Mouse (Mus musculus) thymus, adult 2 months (tissue): ENCODE measurements at regions not wholly inside any gene's neighbourhood (a gene's known extent, or its start where the extent isn't known, plus 50 kb on each side); places are given as distances from the start of the nearest gene placed in this dataset.

ENCODE experiments used
- DNase-seq: peaks from one replicate; pipeline ENCODE4 v3.0.0; 2021
- H3K27ac ChIP-seq: fragments of 200-500 bp; 2 replicates; pipeline ENCODE4 v1.5.1; 2012; ENCODE audit warnings: low read length, control low read depth; ENCODE audit not compliant: control insufficient read depth, insufficient read depth
- H3K27me3 ChIP-seq: fragments of 200-500 bp; 2 replicates; pipeline ENCODE4 v1.6.1; 2012; ENCODE audit warnings: mild to moderate bottlenecking, low read length, moderate library complexity, mixed read lengths; ENCODE audit not compliant: control insufficient read depth, insufficient read depth
- H3K36me3 ChIP-seq: fragments of 200-500 bp; 2 replicates; pipeline ENCODE4 v1.6.1; 2012; ENCODE audit warnings: mild to moderate bottlenecking, low read length, moderate library complexity; ENCODE audit not compliant: control insufficient read depth, insufficient read depth
- H3K4me1 ChIP-seq: fragments of 200-500 bp; replicated peaks from 2 replicates; pipeline ENCODE4 v1.6.1; 2012; ENCODE audit warnings: low read length; ENCODE audit not compliant: control insufficient read depth, insufficient read depth
- H3K4me3 ChIP-seq: fragments of 200-500 bp; 2 replicates; pipeline ENCODE4 v1.5.1; 2012; ENCODE audit warnings: mild to moderate bottlenecking, low read length, control low read depth, moderate library complexity; ENCODE audit not compliant: control insufficient read depth, insufficient read depth
- CTCF ChIP-seq: fragments of 200-500 bp; IDR thresholded peaks from 2 replicates; pipeline ENCODE4 v1.5.1; 2012; ENCODE audit warnings: mild to moderate bottlenecking, control low read depth, low read length, moderate library complexity, borderline replicate concordance; ENCODE audit not compliant: control insufficient read depth, poor library complexity, insufficient read depth; ENCODE audit errors: extremely low read depth
- POLR2A ChIP-seq: fragments of 200-500 bp; IDR thresholded peaks from 2 replicates; pipeline ENCODE4 v1.6.1; 2012; ENCODE audit warnings: mild to moderate bottlenecking, low read length, control low read depth, moderate library complexity; ENCODE audit not compliant: control insufficient read depth, poor library complexity, insufficient read depth; ENCODE audit errors: extremely low read depth
- WGBS: fragments of 180-500 bp; shearing (Covaris S2); methylation state at CpG from one replicate; pipeline ENCODE4 v1.1.7; 2018; 5-methylcytosine and 5-hydroxymethylcytosine counted together

DNA sequence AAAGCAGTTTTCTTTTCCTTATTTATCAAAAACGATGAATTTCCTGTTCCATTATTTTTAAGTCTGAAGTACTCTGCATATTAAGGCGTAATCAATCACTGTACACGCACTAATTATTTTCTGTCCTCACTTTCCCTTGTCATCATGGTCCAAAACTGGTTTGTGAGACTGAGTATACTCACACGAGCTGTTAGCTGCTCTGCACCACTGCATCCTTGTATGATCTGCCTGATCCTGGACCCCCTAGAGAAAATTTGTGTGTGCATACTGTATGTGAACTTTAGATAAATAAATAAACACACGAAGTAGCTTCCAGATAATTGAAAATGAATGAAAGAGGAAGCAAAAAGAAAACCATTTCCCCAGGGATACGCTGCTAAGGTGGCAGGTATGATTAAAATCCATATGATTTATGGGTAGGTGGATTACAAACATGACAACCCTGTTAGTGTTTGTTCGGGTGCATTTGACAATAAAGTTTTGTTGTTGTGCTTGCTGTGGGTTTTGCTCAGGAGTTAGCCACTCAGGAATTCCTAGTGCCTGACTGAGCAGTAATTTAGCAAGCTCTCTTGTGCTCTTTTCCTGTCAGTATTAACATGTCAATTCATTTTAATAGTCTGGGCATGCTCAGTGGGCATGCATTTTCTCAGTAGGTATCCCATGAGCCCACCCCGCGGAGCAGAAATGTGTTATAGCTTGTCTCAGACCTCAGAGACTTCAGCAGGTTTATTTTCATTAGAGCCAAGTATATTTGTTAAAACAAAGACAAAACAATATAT is 666.6 kb upstream of the Zeb2 start:
- H3K36me3 ChIP-seq = no peaks in the 10 kb centered on the region
- WGBS = 89% methylated on average over 9 of the region's 9 CpGs
- no peaks in the 10 kb centered on the region for H3K27me3 ChIP-seq
- TF ChIP-seq CTCF = no peak
- TF ChIP-seq POLR2A = no peak
- no peak overlapping the region for H3K4me3 ChIP-seq
- H3K4me1 ChIP-seq = no peaks in the 10 kb centered on the region
- no peak overlapping the region for H3K27ac ChIP-seq
- no peak for DNase-seq

DNA sequence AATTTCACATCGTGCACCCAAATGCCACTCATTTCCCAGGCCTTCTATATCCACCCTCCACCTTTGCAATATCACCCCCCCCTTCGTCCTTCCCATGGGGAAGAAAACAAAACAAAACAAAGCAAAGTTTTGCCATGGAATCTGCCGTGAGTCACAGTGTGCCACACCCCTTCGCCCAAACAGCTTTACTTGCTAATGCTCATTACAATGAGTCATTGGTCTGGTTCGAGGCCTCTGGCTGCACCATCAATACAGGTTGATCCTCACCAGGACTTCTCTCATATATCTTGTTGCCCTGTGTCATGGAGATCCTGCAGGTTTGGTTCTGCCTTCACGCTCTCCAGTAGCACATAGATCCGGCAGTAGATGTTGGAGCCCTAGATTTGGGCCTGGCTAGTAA is 660.3 kb upstream of the Zeb2 start:
- Histone ChIP-seq H3K36me3 (no peaks in the 10 kb centered on the region), H3K27me3 (no peaks in the 10 kb centered on the region), H3K4me3 (no peak overlapping the region), H3K27ac (no peak overlapping the region), H3K4me1 (no peaks in the 10 kb centered on the region)
- no peak for DNase-seq
- TF ChIP-seq POLR2A (no peak), CTCF (no peak)
- WGBS = 96% methylated on average over 7 of the region's 7 CpGs

DNA sequence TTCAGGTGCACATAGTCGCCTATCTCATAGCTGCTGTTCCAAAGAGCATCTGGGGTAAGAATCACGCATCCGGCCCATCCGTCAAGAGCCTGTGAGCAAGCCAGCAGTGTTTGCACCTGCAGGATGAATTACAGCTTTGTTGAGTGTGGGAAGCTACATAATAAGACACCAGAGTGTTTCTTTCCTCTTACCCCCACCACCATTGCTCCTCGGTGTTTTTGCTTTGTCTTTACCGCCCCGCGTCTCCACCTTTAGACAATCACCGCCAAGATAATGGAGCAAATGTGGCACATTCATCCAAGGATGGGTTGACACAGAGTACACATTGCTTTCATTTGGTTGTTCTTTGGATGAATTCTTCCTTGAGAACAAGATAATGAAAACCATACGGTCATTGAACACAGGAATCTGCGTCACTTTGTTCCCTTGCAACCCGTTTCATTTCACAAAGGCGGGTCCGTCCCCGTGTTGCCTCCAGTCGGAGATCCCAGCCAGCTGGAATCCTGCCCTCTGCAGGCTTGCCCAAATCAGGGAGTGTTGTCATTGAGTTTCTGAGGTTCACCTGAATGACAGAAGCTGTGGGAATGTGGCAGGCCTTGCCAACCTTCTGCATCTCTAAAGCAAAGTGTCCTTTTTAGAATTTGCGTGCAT is 659.4 kb upstream of the Zeb2 start:
- Histone ChIP-seq H3K27ac (no peak overlapping the region), H3K4me1 (no peaks in the 10 kb centered on the region), H3K4me3 (no peak overlapping the region), H3K36me3 (no peaks in the 10 kb centered on the region), H3K27me3 (no peaks in the 10 kb centered on the region)
- WGBS = 94% methylated on average over 17 of the region's 17 CpGs
- TF ChIP-seq POLR2A = no peak
- no peak for DNase-seq

DNA sequence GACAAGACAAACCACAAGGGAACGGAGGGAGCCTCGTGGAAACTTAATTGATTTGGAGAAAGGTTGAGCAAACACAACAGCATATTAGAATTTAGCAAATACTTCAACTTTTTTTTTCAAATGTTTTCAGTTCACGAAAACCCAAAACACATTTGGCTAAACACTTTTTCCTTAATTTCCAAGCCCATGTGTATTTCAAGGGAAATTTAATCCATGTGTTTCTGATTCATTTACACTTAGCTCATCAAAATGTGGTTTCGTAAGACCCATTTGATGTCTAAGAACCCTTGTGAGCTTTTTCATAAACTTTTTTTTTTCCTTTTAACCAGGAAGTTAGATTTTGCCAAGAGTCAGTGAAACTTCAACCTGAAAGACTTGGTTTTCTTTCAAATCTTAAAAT is 658.5 kb upstream of the Zeb2 start:
- 82% methylated on average over 4 of the region's 4 CpGs for WGBS

DNA sequence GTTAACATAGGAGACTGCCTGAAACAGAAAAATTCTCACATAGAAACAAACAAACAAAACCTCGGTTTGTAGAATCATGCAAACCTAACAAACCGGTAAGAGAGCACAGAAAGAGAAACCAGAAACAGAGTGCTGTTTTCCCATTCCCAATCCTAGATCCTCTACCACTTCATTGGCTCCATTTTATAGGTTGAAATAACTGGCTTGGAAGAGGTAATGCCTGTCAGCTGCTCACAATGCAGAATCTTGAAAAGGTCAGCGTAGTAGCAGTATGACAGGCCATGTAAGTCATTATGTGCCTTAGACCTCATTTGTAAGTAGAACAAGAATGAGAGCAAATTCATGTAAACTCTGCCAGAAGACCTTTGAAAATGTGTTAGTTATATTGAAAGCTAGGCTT is 657.2 kb upstream of the Zeb2 start:
- 92% methylated on average over 3 of the region's 3 CpGs for WGBS
- H3K4me3 ChIP-seq = no peak overlapping the region
- no peak for DNase-seq
- no peaks in the 10 kb centered on the region for H3K36me3 ChIP-seq
- H3K27me3 ChIP-seq = no peaks in the 10 kb centered on the region
- no peak for TF ChIP-seq CTCF
- no peak for TF ChIP-seq POLR2A
- no peak overlapping the region for H3K27ac ChIP-seq
- no peaks in the 10 kb centered on the region for H3K4me1 ChIP-seq

More for the DNA sequence above, 658.5 kb upstream of the Zeb2 start:
- no peak for TF ChIP-seq CTCF
- no peak for TF ChIP-seq POLR2A
- H3K36me3 ChIP-seq = no peaks in the 10 kb centered on the region
- no peaks in the 10 kb centered on the region for H3K27me3 ChIP-seq
- DNase-seq = no peak
- H3K27ac ChIP-seq = no peak overlapping the region
- no peak overlapping the region for H3K4me3 ChIP-seq
- no peaks in the 10 kb centered on the region for H3K4me1 ChIP-seq

DNA sequence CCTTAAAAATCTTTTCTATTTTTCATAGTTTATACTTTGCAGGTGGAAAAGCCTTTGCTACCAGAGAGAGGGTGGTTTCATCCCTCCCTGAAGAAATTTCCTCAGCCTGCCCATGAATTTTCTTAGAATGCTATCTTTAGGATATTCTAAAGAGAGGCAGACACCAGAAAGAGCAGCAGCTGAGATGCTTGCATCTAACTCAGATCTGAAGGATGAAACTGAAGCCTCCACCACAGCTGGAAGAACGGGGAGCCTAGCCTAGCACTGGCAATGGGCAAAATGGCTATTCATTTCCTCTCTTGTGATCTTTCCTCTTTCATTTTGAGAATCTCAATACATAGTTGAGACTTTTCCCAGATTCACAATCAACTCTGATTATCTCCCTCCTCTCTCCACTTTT is 640.0 kb upstream of the Zeb2 start:
- Histone ChIP-seq H3K36me3 (no peaks in the 10 kb centered on the region), H3K4me3 (no peak overlapping the region), H3K27me3 (no peaks in the 10 kb centered on the region), H3K27ac (no peak overlapping the region), H3K4me1 (no peaks in the 10 kb centered on the region)
- TF ChIP-seq CTCF (no peak), POLR2A (no peak)
- 64% methylated on average over 1 of the region's 1 CpGs for WGBS
- DNase-seq = no peak
